Mouse (Mus musculus): Measurements from ENCODE around the gene Cyp4v3.

- no peak for TF ChIP-seq CTCF (IDR thresholded peaks at IDR 0.05; ENCODE audit: low read depth, low read length)
- no peak for TF ChIP-seq GATA1 (IDR thresholded peaks at IDR 0.05; ENCODE audit: borderline replicate concordance, low read length)
- no peak for TF ChIP-seq TAL1 (conservative IDR thresholded peaks at IDR 0.05; ENCODE audit: low read depth, low read length)
- no peak for TF ChIP-seq POLR2AphosphoS5 (IDR thresholded peaks at IDR 0.05; ENCODE audit: insufficient replicate concordance, low read depth, low read length)
Observed at GRCm38 (mm10) chr8:45333493-45333892, 477 bp upstream of the Cyp4v3 start.

Data from G1E (cell line).